Comparison of ENCODE assay signal across 20 mouse cellular contexts in the genomic region with DNA sequence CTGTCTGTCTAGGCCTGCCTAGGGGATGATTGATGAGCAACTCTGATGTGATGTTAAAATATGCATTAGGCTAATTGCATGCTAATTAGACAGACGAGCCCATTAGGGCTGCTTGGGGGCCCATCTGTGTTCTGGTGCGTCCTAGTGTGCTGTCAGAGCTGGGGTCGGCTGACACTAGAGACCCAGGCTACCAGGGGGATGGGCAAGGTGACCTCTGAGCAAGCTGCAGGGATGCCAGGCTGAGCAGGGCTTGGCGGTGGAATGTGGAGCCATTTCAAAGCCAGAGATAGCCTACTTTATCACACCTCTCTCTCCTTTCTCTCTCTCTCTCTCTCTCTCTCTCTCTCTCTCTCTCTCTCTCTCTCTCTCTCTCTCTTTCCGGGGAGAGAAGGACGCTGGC. TPM values are rescaled to one million over a fixed set of nuclear protein-coding genes. Genes with fewer than 3 reads are reported as not detected.
DNase-seq lines count a peak whose midpoint lies in the region; ATAC-seq and TF ChIP-seq lines count a peak whose summit lies in the region.
"Had no signal": no experiment of that assay in that cellular context is flagged by ENCODE, and none has a peak within 500 bp of the region (broad histone marks: within the 10 kb centered on the region; RNA-seq: fewer than 3 reads in every experiment).

No protein-coding gene starts in this region.

- H3K4me1 ChIP-seq in forebrain, embryonic 14.5 days (ENCODE audit: control insufficient read depth, insufficient read depth, low read length): peaks cover 17% of the 10 kb centered on the region
- peaks cover 33% of the 10 kb centered on the region for H3K4me1 ChIP-seq in forebrain, embryonic 15.5 days
- peaks cover 21% of the 10 kb centered on the region for H3K4me1 ChIP-seq in heart, embryonic 16.5 days (ENCODE audit: control insufficient read depth, insufficient read depth, low read length)
- H3K4me1 ChIP-seq in midbrain, embryonic 13.5 days (replicated peaks): peaks cover 25% of the 10 kb centered on the region
- peaks cover 16% of the 10 kb centered on the region for H3K4me1 ChIP-seq in midbrain, embryonic 14.5 days (ENCODE audit: control insufficient read depth, insufficient read depth, low read length)
- H3K4me1 ChIP-seq in neural tube, embryonic 14.5 days (ENCODE audit: control insufficient read depth, insufficient read depth, low read length): peaks cover 7% of the 10 kb centered on the region; the same call in 1 of the 2 replicates
- H3K4me1 ChIP-seq in liver, postnatal 0 days (ENCODE audit: insufficient read depth): no peaks in the 10 kb centered on the region

- TF ChIP-seq EP300 in liver, postnatal 0 days (IDR thresholded peaks at IDR 0.05; ENCODE audit: low read depth): no peak

- intact Hi-C loops in heart, postnatal 36 days (cut with DNase I): no loop called here

- H3K4me2 ChIP-seq in forebrain, embryonic 14.5 days (ENCODE audit: low read length): no peak overlapping the region
- no peak overlapping the region for H3K4me2 ChIP-seq in forebrain, embryonic 15.5 days (replicated peaks)
- no peak overlapping the region for H3K4me2 ChIP-seq in heart, embryonic 16.5 days (ENCODE audit: low read depth, low read length)
- no peak overlapping the region for H3K4me2 ChIP-seq in midbrain, embryonic 13.5 days (replicated peaks)
- no peak overlapping the region for H3K4me2 ChIP-seq in midbrain, embryonic 14.5 days (ENCODE audit: low read length)
- H3K4me2 ChIP-seq in neural tube, embryonic 14.5 days (ENCODE audit: low read depth, low read length): no peak overlapping the region
- H3K4me2 ChIP-seq in liver, postnatal 0 days (ENCODE audit: low read depth, low read length): no peak overlapping the region
- H3K4me2 ChIP-seq: embryonic facial prominence, embryonic 15.5 days; stomach, embryonic 15.5 days had no signal

- no peak overlapping the region for H3K9ac ChIP-seq in forebrain, embryonic 14.5 days (ENCODE audit: low read length)
- H3K9ac ChIP-seq in forebrain, embryonic 15.5 days (replicated peaks): no peak overlapping the region
- no peak overlapping the region for H3K9ac ChIP-seq in heart, embryonic 16.5 days (ENCODE audit: low read length)
- H3K9ac ChIP-seq in midbrain, embryonic 13.5 days (replicated peaks): no peak overlapping the region
- H3K9ac ChIP-seq in midbrain, embryonic 14.5 days (replicated peaks; ENCODE audit: low read length): no peak overlapping the region
- H3K9ac ChIP-seq in neural tube, embryonic 14.5 days (replicated peaks; ENCODE audit: low read depth, low read length): no peak overlapping the region
- H3K9ac ChIP-seq in liver, postnatal 0 days (replicated peaks): no peak overlapping the region
- H3K9ac ChIP-seq: embryonic facial prominence, embryonic 15.5 days; stomach, embryonic 15.5 days had no signal

- no peaks in the 10 kb centered on the region for H3K9me3 ChIP-seq in forebrain, embryonic 14.5 days (replicated peaks; ENCODE audit: control insufficient read depth, low read length)
- no peaks in the 10 kb centered on the region for H3K9me3 ChIP-seq in forebrain, embryonic 15.5 days
- H3K9me3 ChIP-seq in heart, embryonic 16.5 days (replicated peaks; ENCODE audit: control insufficient read depth, low read length): no peaks in the 10 kb centered on the region
- H3K9me3 ChIP-seq in midbrain, embryonic 13.5 days: no peaks in the 10 kb centered on the region; the same call in 1 of the 2 replicates
- no peaks in the 10 kb centered on the region for H3K9me3 ChIP-seq in midbrain, embryonic 14.5 days (ENCODE audit: control insufficient read depth, low read length)
- no peaks in the 10 kb centered on the region for H3K9me3 ChIP-seq in neural tube, embryonic 14.5 days (ENCODE audit: control insufficient read depth, low read length)
- no peaks in the 10 kb centered on the region for H3K9me3 ChIP-seq in liver, postnatal 0 days (ENCODE audit: low read length)
- H3K9me3 ChIP-seq: embryonic facial prominence, embryonic 15.5 days; midbrain, embryonic 10.5 days; stomach, embryonic 15.5 days had no signal

- H3K27ac ChIP-seq in forebrain, embryonic 14.5 days (ENCODE audit: low read depth, low read length): 0 out of 2 replicates have a peak overlapping the region, but pooled peaks have one; percentile 39
- no peak overlapping the region for H3K27ac ChIP-seq in forebrain, embryonic 15.5 days (replicated peaks)
- H3K27ac ChIP-seq in heart, embryonic 16.5 days (ENCODE audit: low read length): peak overlapping the region; percentile 52
- H3K27ac ChIP-seq in midbrain, embryonic 13.5 days: 0 out of 2 replicates have a peak overlapping the region, but pooled peaks have one; percentile 39
- no peak overlapping the region for H3K27ac ChIP-seq in midbrain, embryonic 14.5 days (replicated peaks; ENCODE audit: low read depth, low read length)
- peak overlapping the region; percentile 63; the same call in 1 of the 2 replicates for H3K27ac ChIP-seq in neural tube, embryonic 14.5 days (ENCODE audit: low read depth, low read length)
- no peak overlapping the region for H3K27ac ChIP-seq in liver, postnatal 0 days (ENCODE audit: low read depth)
- H3K27ac ChIP-seq: embryonic facial prominence, embryonic 15.5 days; stomach, embryonic 15.5 days had no signal

- H3K36me3 ChIP-seq in forebrain, embryonic 14.5 days (ENCODE audit: control insufficient read depth, insufficient read depth, low read length): no peaks in the 10 kb centered on the region
- no peaks in the 10 kb centered on the region for H3K36me3 ChIP-seq in forebrain, embryonic 15.5 days
- no peaks in the 10 kb centered on the region for H3K36me3 ChIP-seq in heart, embryonic 16.5 days (ENCODE audit: control insufficient read depth, insufficient read depth)
- no peaks in the 10 kb centered on the region for H3K36me3 ChIP-seq in midbrain, embryonic 13.5 days
- H3K36me3 ChIP-seq in midbrain, embryonic 14.5 days (ENCODE audit: control insufficient read depth, insufficient read depth, low read length): no peaks in the 10 kb centered on the region
- no peaks in the 10 kb centered on the region for H3K36me3 ChIP-seq in neural tube, embryonic 14.5 days (ENCODE audit: control insufficient read depth, insufficient read depth, low read length)
- H3K36me3 ChIP-seq in liver, postnatal 0 days (replicated peaks; ENCODE audit: insufficient read depth, low read length): no peaks in the 10 kb centered on the region
- H3K36me3 ChIP-seq: embryonic facial prominence, embryonic 15.5 days; midbrain, embryonic 10.5 days; stomach, embryonic 15.5 days had no signal

- H3K4me3 ChIP-seq in forebrain, embryonic 14.5 days (ENCODE audit: low read depth, low read length): no peak overlapping the region
- H3K4me3 ChIP-seq in forebrain, embryonic 15.5 days: no peak overlapping the region
- H3K4me3 ChIP-seq in heart, embryonic 16.5 days (ENCODE audit: low read length): no peak overlapping the region
- no peak overlapping the region for H3K4me3 ChIP-seq in midbrain, embryonic 13.5 days (replicated peaks)
- no peak overlapping the region for H3K4me3 ChIP-seq in midbrain, embryonic 14.5 days (replicated peaks; ENCODE audit: low read depth, low read length)
- H3K4me3 ChIP-seq in neural tube, embryonic 14.5 days (ENCODE audit: low read depth, low read length): no peak overlapping the region
- no peak overlapping the region for H3K4me3 ChIP-seq in liver, postnatal 0 days (ENCODE audit: low read depth, low read length)
- H3K4me3 ChIP-seq: embryonic facial prominence, embryonic 15.5 days; midbrain, embryonic 10.5 days; stomach, embryonic 15.5 days had no signal

- no peaks in the 10 kb centered on the region for H3K27me3 ChIP-seq in forebrain, embryonic 14.5 days (replicated peaks; ENCODE audit: control insufficient read depth, insufficient read depth, low read length)
- no peaks in the 10 kb centered on the region for H3K27me3 ChIP-seq in forebrain, embryonic 15.5 days
- no peaks in the 10 kb centered on the region for H3K27me3 ChIP-seq in heart, embryonic 16.5 days (ENCODE audit: control insufficient read depth, insufficient read depth, low read length)
- H3K27me3 ChIP-seq in midbrain, embryonic 13.5 days: no peaks in the 10 kb centered on the region
- H3K27me3 ChIP-seq in midbrain, embryonic 14.5 days (ENCODE audit: control insufficient read depth, insufficient read depth, low read length): no peaks in the 10 kb centered on the region
- H3K27me3 ChIP-seq in neural tube, embryonic 14.5 days (ENCODE audit: control insufficient read depth, insufficient read depth, low read length): no peaks in the 10 kb centered on the region
- no peaks in the 10 kb centered on the region for H3K27me3 ChIP-seq in liver, postnatal 0 days (ENCODE audit: insufficient read depth, low read length)
- H3K27me3 ChIP-seq: embryonic facial prominence, embryonic 15.5 days; stomach, embryonic 15.5 days had no signal

- no peak for TF ChIP-seq CTCF in liver, postnatal 0 days (IDR thresholded peaks at IDR 0.05; ENCODE audit: low read depth)

- WGBS in forebrain, embryonic 14.5 days: 37% methylated on average over 6 of the region's 6 CpGs
- 30% methylated on average over 6 of the region's 6 CpGs for WGBS in forebrain, embryonic 15.5 days
- 33% methylated on average over 6 of the region's 6 CpGs for WGBS in heart, embryonic 16.5 days
- WGBS in midbrain, embryonic 13.5 days: 38% methylated on average over 6 of the region's 6 CpGs
- WGBS in midbrain, embryonic 14.5 days: 57% methylated on average over 6 of the region's 6 CpGs
- WGBS in neural tube, embryonic 14.5 days: 24% methylated on average over 6 of the region's 6 CpGs
- 62% methylated on average over 6 of the region's 6 CpGs for WGBS in liver, postnatal 0 days (ENCODE audit: insufficient replicate concordance)

- peak; percentile 42 for DNase-seq in forebrain, embryonic 14.5 days (ENCODE audit: low spot score)
- no peak for DNase-seq in heart, postnatal 36 days
- DNase-seq in midbrain, embryonic 14.5 days: no peak
- DNase-seq in liver, postnatal 0 days: no peak
- DNase-seq: adrenal gland, postnatal 25 days; cerebellum, adult 9-10 months; gastrocnemius, postnatal 25 days; kidney, adult 9 months; kidney, postnatal 14 days; lung, postnatal 10 days; right cerebral cortex, adult 18-20 months; thymus, postnatal 25 days had no signal

- peak; percentile 24; the same call in 1 of the 2 replicates for ATAC-seq in forebrain, embryonic 14.5 days
- ATAC-seq in forebrain, embryonic 15.5 days (replicated peaks): no peak
- peak; percentile 81 for ATAC-seq in heart, embryonic 16.5 days (replicated peaks; ENCODE audit: extremely low read depth, insufficient read depth, low FRiP score)
- ATAC-seq in midbrain, embryonic 13.5 days: no peak
- ATAC-seq in midbrain, embryonic 14.5 days (ENCODE audit: low FRiP score, low TSS enrichment): no peak
- no peak for ATAC-seq in neural tube, embryonic 14.5 days (ENCODE audit: low read depth)
- no peak for ATAC-seq in liver, postnatal 0 days
- ATAC-seq: intestine, embryonic 16.5 days had no signal

RNA-seq across cellular contexts. Expression of a gene that starts 49.8 kb away (rescaled TPM):
- polyA plus RNA-seq in forebrain, embryonic 14.5 days (2014; fragmentation: Nextera tagmentation; extraction: Ambion mirVana): 9.4 and 9.9 TPM in 2 replicates
- polyA plus RNA-seq in forebrain, embryonic 15.5 days (2015; fragmentation: Nextera tagmentation; extraction: Ambion mirVana): 11.3 and 13.4 TPM in 2 replicates
- polyA plus RNA-seq in heart, embryonic 16.5 days (2015; fragmentation: Nextera tagmentation; extraction: Ambion mirVana): 5.4 and 5.7 TPM in 2 replicates
- total RNA-seq in heart, postnatal 36 days (2021): 10 to 100 TPM; 15.0 to 18.3 TPM
- 11.7 and 14.7 TPM in 2 replicates for polyA plus RNA-seq in midbrain, embryonic 13.5 days (2015; fragmentation: Nextera tagmentation; extraction: Ambion mirVana)
- 20.0 and 20.5 TPM in 2 replicates for polyA plus RNA-seq in midbrain, embryonic 14.5 days (2014; fragmentation: Nextera tagmentation; extraction: Ambion mirVana)
- polyA plus RNA-seq in neural tube, embryonic 14.5 days (2014; fragmentation: Nextera tagmentation; extraction: Ambion mirVana): 10.6 and 10.7 TPM in 2 replicates
- 2.0 and 2.2 TPM in 2 replicates for polyA plus RNA-seq in liver, postnatal 0 days (2015; fragmentation: Nextera tagmentation; extraction: Ambion mirVana)

Comparison
In these comparisons a context has a peak if more than half of its experiments do, and no peak if none do; other contexts are left out.
1. ATAC-seq: peak in forebrain, embryonic 14.5 days (single experiment) and heart, embryonic 16.5 days (single experiment); none in forebrain, embryonic 15.5 days (single experiment), midbrain, embryonic 13.5 days (single experiment), midbrain, embryonic 14.5 days (single experiment), neural tube, embryonic 14.5 days (single experiment) and liver, postnatal 0 days (single experiment).
2. H3K27ac ChIP-seq: peak in forebrain, embryonic 14.5 days (single experiment), heart, embryonic 16.5 days (single experiment), midbrain, embryonic 13.5 days (single experiment) and neural tube, embryonic 14.5 days (single experiment); none in forebrain, embryonic 15.5 days (single experiment), midbrain, embryonic 14.5 days (single experiment) and liver, postnatal 0 days (single experiment).